Mouse (Mus musculus) lung, postnatal 36 days (tissue): ENCODE measurements around the gene Olfr11.

ENCODE experiments used
- DNase-seq: peaks from one replicate; pipeline ENCODE4 v3.0.0; 2022; ENCODE audit warnings: mixed read lengths

Olfr11 gene

GRCm38 (mm10) chr13:21642418-21642817 lies at the start of gene Olfr11:
Gene Olfr11, minus strand, starts transcription at chr13:21642518.
- no peak for DNase-seq

- no peak for DNase-seq
Measured at GRCm38 (mm10) chr13:21677305-21677704, 35.0 kb upstream of the Olfr11 start, which contains the start of gene Olfr1360. Gene Olfr1360, minus strand, starts transcription at chr13:21677405.

- no peak for DNase-seq
Measured at GRCm38 (mm10) chr13:21663286-21663685, 21.0 kb upstream of the Olfr11 start, which contains the start of gene Olfr1361. Gene Olfr1361, minus strand, starts transcription at chr13:21663386.

DNA sequence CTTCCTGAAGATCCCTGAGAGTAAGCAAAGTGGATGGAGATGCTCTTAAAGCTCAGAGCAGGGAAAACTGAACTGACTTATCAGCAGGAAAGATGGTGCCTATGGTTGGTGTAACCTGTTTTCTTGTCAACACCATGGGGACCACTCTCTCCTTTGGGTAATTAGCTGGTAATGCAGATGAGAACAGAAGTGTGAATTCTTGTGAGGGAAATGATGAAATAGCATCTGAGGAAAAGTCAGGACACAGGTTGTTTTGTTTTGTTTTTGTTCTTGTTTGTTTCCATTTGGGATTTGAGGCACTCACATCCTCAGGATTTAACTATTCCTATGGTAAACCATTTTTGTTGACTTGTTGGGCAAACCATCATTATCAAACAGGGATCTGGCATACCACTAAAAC lies 28.4 kb downstream of the Olfr11 start, which contains the start of gene Olfr1362:
Olfr1362 (minus strand) TSS at position 101 of the 400 bp plus-strand sequence.
- no peak for DNase-seq

GRCm38 (mm10) chr13:21591618-21592017 lies 50.7 kb downstream of the Olfr11 start:
- DNase-seq, result no peak
